Mouse (Mus musculus) bone marrow, adult 2 months (tissue): ENCODE measurements around the gene Ganab.

Experiments used
- CTCF ChIP-seq: fragments of 200-500 bp; IDR thresholded peaks from 2 replicates; pipeline ENCODE4 v1.5.1; 2011; ENCODE audit warnings: low read length, control low read depth; ENCODE audit not compliant: control insufficient read depth, insufficient read depth
- POLR2A ChIP-seq: fragments of 200-500 bp; IDR thresholded peaks from 2 replicates; pipeline ENCODE4 v1.6.1; 2011; ENCODE audit warnings: low read depth, mild to moderate bottlenecking, control low read depth, low read length, borderline replicate concordance; ENCODE audit not compliant: control insufficient read depth

DNA sequence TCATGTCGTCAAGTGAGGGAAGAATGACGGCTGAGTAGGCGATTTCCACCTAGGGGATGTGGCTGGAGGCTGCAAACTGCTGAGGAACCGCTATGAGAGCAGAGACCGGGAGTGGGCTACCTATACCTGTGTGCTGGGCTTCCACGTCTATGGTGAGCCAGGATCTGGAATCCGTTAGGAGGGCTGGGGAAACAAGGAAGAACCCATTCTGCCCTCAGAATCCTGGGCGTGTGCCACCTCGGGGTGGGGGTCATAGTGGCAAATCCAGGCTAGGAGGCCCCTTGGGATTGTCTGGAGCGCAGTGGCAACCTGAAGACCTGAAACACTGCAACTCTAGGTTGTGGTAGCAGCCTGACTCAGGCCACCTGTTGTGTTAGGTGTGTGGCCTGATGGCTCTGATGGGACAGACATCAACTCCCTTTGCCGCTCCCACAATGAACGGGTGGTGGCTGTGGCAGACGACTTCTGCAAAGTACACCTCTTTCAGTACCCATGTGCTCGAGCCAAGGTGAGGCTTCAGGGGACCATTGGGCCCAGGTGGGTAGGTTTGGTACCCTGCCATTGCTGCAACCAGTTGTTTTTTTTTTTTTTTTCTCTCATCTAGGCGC lies 42.8 kb downstream of the Ganab start:
- TF ChIP-seq CTCF (no peak), POLR2A (no peak)
